Mouse (Mus musculus) spleen, adult 10 weeks (tissue): Measurements from ENCODE around the gene Parp6. TPM values are rescaled to one million over a fixed set of nuclear protein-coding genes. Genes with fewer than 3 reads are reported as not detected.

ENCODE experiments used
- polyA plus RNA-seq: library from polyadenylated mRNA; stranded (reverse); fragments of 350-450 nt; fragmentation: Illumina TruSeq; extraction: RNeasy Lipid Tissue Mini Kit (QIAGEN cat#74804); gene quantifications from one replicate; pipeline ENCODE4 v1.2.3, GENCODE M21; 2015; ENCODE audit warnings: low replicate concordance; ENCODE audit not compliant: insufficient read depth

Gene Parp6
- 57.8 TPM for polyA plus RNA-seq

DNA sequence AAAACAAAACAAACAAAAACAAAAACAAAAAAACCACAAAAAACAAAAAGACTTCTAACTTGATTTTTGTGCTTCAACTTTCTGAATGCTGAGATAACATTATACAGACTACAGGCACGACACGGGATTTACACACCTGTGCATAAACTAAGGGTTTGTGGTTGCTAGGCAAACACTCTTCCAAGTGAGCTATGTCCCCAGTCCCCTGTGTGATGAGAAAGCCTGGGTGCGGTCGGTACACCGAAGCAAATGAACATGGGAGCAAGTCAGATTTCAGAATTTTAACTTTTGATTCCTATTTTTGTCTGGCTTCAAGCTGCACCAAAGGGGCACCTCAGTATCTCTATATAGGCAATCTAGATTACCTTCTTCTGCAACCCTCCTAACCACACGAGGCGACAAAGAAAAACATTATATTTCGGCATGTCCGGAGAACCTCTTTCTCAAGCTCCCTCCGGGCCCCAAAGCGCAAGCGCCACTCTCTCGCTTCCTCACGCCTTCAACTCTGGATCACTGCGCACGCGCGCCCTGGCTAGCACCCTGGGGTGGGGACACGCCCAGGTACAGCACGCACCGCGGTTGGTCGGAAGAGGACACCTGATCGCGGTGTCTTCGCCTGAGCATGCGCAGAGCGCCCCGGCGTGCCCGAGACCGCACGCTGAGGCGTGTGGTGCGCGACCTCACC lies at the start of gene Parp6:
Gene Parp6 (plus strand): TSS at position 663 of the 685 bp plus-strand sequence.

DNA sequence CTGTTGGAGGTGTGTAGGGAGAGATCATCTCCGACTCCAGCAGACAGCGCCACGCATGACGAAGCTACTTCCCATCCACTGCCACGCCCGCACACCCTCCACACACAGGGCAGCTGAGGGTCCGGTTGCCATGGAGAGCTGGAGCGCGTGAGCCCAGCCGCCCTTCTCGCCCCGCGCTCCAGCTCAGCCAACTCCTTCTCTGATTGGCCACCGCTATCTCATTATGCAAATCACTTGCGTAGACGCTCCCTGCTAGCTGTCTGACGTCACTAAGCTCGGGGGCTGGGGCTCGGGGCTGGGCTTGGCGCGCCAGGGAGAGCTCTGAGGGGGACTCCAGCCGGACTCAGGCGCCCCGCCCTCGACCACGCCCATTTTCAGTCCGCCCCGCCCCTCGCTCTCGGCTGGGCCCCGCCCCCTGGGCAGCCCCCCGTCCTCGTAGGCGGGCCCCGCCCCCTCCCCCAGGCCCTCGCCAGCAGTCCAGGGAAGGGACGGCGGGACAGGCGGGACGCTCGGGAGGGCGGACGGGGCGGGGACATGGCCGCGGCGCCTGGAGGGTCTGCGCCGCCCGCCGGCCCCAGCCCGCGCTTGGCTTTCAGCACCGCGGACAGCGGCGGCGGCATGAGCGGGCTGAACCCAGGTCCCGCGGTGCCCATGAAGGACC lies 39.1 kb upstream of the Parp6 start, which contains the start of gene Celf6:
Gene Celf6 (plus strand): TSS at position 74 of the 661 bp plus-strand sequence.

DNA sequence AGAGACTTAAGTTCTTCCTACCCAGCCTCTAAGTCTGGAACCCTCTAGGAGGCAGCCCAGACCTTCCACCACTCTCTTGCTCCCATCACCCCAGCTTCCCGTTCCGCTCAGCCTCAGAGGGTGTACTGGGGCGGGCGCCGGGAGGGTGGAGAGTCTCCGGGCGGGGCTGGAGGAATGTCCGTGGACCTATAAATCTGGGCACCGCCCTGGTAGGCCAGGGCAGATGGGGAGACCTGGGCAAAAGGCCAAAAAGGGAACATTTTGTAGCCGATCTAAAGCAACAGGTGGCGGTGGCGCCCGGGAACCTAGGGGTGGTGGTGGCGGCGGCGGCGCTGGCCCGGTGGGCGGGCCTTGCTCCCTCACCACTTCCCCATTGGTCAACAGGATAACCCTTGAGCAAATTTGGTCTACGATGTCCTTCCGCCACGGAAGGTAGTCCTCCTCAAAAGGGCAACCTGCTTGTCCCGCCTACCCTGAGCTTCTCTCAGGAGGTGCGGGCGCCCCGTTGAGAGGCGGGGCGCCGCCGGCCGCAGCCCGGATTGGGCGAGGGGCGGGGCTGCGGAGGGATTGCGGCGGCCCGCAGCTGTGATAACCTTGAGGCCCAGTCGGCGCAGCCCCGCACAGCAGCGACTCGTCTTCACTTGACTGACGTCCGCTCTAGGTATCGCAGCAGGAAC lies 39.0 kb downstream of the Parp6 start, which contains the start of gene Pkm:
Gene Pkm (plus strand): TSS at position 411 of the 677 bp plus-strand sequence.

DNA sequence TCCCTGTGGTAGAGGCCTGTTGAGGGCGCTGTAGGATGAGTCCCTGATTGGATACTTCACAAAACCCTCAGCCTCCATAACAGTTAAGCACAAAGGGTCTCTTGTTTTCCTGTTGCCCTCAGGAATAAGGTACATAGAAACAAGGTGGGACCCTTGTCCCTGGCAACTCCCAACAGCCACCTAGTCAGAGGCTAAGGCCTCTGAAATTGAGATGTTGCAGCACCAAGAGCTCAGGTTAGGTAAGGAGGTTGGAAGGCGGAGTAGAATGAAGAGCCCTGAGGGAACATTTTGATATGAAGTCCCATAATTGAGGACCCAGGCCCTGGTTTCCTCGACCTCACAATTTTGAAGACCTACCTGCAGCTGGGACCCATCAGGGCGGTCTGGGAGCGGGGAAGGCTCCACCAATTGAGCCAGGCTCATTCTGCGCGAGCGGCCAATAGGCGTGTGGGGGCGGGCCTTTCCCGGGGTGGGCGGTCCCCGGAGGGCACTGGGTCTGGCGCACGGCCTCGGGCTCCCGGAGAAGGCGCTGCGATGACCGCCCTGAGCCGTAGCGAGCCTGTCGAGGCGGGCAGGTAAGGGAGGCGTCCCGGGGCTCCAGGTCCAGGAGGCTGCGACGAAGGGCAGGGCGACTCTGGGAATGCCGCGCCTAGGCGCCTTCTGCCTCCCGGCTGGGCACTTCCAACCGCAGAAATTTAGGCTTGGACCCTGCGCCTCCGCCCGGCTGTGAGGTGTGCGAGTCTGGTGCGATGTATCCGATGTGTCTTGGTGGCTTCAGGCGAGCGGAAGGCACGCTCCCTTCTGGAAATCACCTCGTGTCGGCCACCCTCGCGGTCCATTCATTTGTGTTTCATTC lies 62.8 kb downstream of the Parp6 start, which contains the start of gene Gramd2:
Gene Gramd2 (plus strand): TSS at position 467 of the 856 bp plus-strand sequence.

Other genes starting within 250 kb of the Parp6 start
- gene Arih1, start 130.7 kb upstream of the Parp6 start, polyA plus RNA-seq: 106 TPM
- 118 TPM for gene Hexa, start 77.7 kb upstream of the Parp6 start, polyA plus RNA-seq
- 0.44 TPM for gene Tmem202, start 77.4 kb upstream of the Parp6 start, polyA plus RNA-seq
- gene Celf6, start 39.4 kb upstream of the Parp6 start, polyA plus RNA-seq: not detected
- 156 TPM for gene Pkm, start 39.1 kb downstream of the Parp6 start, polyA plus RNA-seq
- gene Gramd2, start 62.9 kb downstream of the Parp6 start, polyA plus RNA-seq: 4.1 TPM
- 10.3 TPM for gene Senp8, start 133.4 kb downstream of the Parp6 start, polyA plus RNA-seq
- gene Myo9a, start 133.6 kb downstream of the Parp6 start, polyA plus RNA-seq: 31.7 TPM